Mouse (Mus musculus): ENCODE results near the gene Arhgap15. TPM values are rescaled to one million over a fixed set of nuclear protein-coding genes. Genes with fewer than 3 reads are reported as not detected.

The Arhgap15 gene
- total and polyA plus RNA-seq, 2 experiments: 0.12 to 2.4 TPM

DNA sequence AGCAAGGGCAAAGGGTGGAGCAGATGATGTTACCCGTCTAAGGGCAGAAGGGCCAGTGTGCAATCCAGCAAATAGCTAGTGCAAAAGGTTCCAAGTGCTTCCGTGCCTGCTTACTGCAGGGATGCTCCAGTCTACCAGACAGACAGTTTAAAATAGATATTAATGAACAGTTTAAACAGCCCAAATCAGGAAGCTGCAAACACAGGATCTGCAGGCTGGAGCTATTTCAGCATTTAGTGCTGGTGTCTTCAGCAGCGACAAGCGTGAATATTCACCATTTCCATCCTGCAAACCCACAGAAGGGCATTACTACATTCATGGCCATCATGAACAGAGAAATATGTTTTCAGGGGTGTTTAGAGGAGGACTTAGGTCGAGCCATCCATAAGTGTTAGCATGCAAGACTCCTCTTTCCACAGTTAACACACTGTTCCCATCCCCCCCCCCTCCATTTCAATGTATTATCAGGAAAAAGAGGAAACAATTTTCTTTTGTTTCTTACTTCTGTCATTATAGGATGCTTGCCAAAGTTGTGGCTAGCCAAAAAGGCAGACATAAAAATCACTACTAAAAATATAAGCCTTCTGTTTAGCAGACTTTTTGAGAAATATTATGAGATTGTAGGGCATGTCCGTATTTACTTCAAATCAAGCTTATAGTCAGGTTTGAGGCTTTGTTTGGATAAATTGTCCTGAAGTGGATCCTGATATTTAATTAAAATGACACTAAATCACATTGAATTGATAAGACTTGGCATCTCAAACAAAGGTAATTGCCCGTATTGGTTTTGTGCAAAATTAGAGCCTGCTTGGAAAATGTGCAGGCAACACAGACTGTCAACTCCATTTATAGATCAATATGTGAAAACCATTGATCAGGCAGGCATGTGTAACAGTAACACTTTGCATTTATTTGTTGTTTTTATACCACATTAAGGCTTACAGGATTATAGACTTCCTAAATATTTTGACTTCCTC is 35.4 kb downstream of the Arhgap15 start:
- TF ChIP-seq POLR2A (IDR thresholded peaks at IDR 0.05; ENCODE audit: extremely low read depth, insufficient read depth, low read length) (no peak), CTCF (IDR thresholded peaks at IDR 0.05; ENCODE audit: low read depth, low read length) (no peak)
- Histone ChIP-seq H3K4me3 (ENCODE audit: insufficient read depth, low read depth, low read length) (no peak overlapping the region), H3K36me3 (ENCODE audit: control insufficient read depth, insufficient read depth, low read length) (no peaks in the 10 kb centered on the region), H3K27ac (replicated peaks; ENCODE audit: insufficient read depth, low read depth, low read length) (no peak overlapping the region), H3K79me2 (ENCODE audit: control insufficient read depth, insufficient read depth, low read length) (no peaks in the 10 kb centered on the region), H3K9ac (ENCODE audit: low read depth, low read length) (no peak overlapping the region), H3K4me1 (ENCODE audit: control insufficient read depth, insufficient read depth, low read length) (no peaks in the 10 kb centered on the region), H3K27me3 (ENCODE audit: control insufficient read depth, insufficient read depth, low read length) (no peaks in the 10 kb centered on the region)
- WGBS: 54% methylated on average over 7 of the region's 7 CpGs
- no peak for DNase-seq (ENCODE audit: extremely low read depth, low read depth, low spot score)

DNA sequence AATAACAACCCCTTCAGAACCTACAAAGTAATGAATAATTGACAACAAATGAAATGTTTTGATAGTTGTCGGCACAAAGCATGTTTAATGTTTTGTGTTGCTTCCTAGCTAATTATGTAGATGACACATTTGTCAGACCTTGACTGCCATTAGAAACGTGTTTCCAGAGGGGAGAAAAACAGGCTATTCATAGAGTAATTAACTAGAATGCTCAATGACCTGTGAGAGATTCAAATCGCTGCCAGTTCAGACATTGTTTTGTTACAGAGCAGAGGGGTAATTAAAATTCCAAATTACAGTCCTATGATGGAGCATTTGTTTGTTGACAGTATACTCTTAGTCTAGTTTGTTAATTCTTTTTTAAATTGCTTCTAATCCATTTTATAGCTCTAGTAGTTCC is 37.5 kb downstream of the Arhgap15 start:
- WGBS: 69% methylated on average over 3 of the region's 3 CpGs
- no peaks in the 10 kb centered on the region for H3K4me1 ChIP-seq (ENCODE audit: control insufficient read depth, insufficient read depth, low read length)
- H3K9ac ChIP-seq (ENCODE audit: low read depth, low read length): no peak overlapping the region
- H3K4me3 ChIP-seq (ENCODE audit: insufficient read depth, low read depth, low read length): no peak overlapping the region
- H3K27ac ChIP-seq (replicated peaks; ENCODE audit: insufficient read depth, low read depth, low read length): no peak overlapping the region
- H3K27me3 ChIP-seq (ENCODE audit: control insufficient read depth, insufficient read depth, low read length): no peaks in the 10 kb centered on the region
- no peak for TF ChIP-seq POLR2A (IDR thresholded peaks at IDR 0.05; ENCODE audit: extremely low read depth, insufficient read depth, low read length)
- no peak for TF ChIP-seq CTCF (IDR thresholded peaks at IDR 0.05; ENCODE audit: low read depth, low read length)
- no peak for DNase-seq (ENCODE audit: extremely low read depth, low read depth, low spot score)
- H3K36me3 ChIP-seq (ENCODE audit: control insufficient read depth, insufficient read depth, low read length): no peaks in the 10 kb centered on the region
- no peaks in the 10 kb centered on the region for H3K79me2 ChIP-seq (ENCODE audit: control insufficient read depth, insufficient read depth, low read length)

DNA sequence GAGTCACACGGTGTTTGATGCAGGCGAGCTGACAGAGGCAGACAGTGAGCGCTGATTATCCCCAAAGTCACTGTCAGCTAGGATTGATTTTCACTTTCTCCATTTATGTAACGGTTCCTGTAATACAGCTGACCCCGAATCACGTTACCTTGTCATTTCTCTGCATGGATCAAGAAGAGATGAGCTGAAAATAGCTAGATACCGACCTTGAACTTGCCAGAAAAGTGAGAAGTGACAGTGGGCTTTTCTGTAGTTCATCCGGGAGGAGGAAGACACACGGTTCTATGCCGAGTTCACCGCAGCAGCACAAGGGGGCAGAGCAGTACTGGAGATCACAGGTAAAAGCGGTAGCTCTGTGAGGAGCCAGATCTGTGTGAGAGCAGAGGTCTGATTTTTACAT is 38.5 kb downstream of the Arhgap15 start:
- Histone ChIP-seq H3K4me1 (ENCODE audit: control insufficient read depth, insufficient read depth, low read length) (no peaks in the 10 kb centered on the region), H3K79me2 (ENCODE audit: control insufficient read depth, insufficient read depth, low read length) (no peaks in the 10 kb centered on the region), H3K27ac (replicated peaks; ENCODE audit: insufficient read depth, low read depth, low read length) (no peak overlapping the region), H3K27me3 (ENCODE audit: control insufficient read depth, insufficient read depth, low read length) (no peaks in the 10 kb centered on the region), H3K36me3 (ENCODE audit: control insufficient read depth, insufficient read depth, low read length) (no peaks in the 10 kb centered on the region), H3K9ac (ENCODE audit: low read depth, low read length) (no peak overlapping the region), H3K4me3 (ENCODE audit: insufficient read depth, low read depth, low read length) (no peak overlapping the region)
- DNase-seq (ENCODE audit: extremely low read depth, low read depth, low spot score): no peak
- WGBS: 46% methylated on average over 12 of the region's 12 CpGs
- TF ChIP-seq POLR2A (IDR thresholded peaks at IDR 0.05; ENCODE audit: extremely low read depth, insufficient read depth, low read length) (no peak), CTCF (IDR thresholded peaks at IDR 0.05; ENCODE audit: low read depth, low read length) (peak; percentile 59)

DNA sequence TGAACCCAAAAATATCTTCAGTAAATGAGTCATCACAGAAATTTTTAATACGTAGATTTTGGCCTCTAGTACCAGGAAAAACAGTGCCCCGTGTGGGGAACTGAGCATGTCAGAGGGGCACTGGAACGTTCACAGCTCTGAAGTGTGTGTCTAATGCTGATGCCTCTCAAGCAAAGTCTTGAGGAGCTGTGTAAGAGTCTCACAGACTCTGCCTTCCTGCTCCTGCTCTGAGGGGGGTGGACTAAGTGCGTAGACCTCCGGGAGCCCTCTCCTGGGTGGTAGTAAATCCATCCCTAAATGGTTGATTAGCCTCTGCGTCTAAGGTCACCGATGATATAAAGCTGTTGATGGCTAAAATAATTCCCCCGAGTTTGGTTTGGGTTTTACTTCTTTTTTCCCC is 39.9 kb downstream of the Arhgap15 start:
- no peak overlapping the region for H3K27ac ChIP-seq (replicated peaks; ENCODE audit: insufficient read depth, low read depth, low read length)
- no peak overlapping the region for H3K9ac ChIP-seq (ENCODE audit: low read depth, low read length)
- no peaks in the 10 kb centered on the region for H3K36me3 ChIP-seq (ENCODE audit: control insufficient read depth, insufficient read depth, low read length)
- no peaks in the 10 kb centered on the region for H3K79me2 ChIP-seq (ENCODE audit: control insufficient read depth, insufficient read depth, low read length)
- TF ChIP-seq CTCF (IDR thresholded peaks at IDR 0.05; ENCODE audit: low read depth, low read length): no peak
- no peak for TF ChIP-seq POLR2A (IDR thresholded peaks at IDR 0.05; ENCODE audit: extremely low read depth, insufficient read depth, low read length)
- WGBS: 81% methylated on average over 8 of the region's 8 CpGs
- H3K27me3 ChIP-seq (ENCODE audit: control insufficient read depth, insufficient read depth, low read length): no peaks in the 10 kb centered on the region
- H3K4me3 ChIP-seq (ENCODE audit: insufficient read depth, low read depth, low read length): no peak overlapping the region
- no peaks in the 10 kb centered on the region for H3K4me1 ChIP-seq (ENCODE audit: control insufficient read depth, insufficient read depth, low read length)
- DNase-seq (ENCODE audit: extremely low read depth, low read depth, low spot score): no peak

DNA sequence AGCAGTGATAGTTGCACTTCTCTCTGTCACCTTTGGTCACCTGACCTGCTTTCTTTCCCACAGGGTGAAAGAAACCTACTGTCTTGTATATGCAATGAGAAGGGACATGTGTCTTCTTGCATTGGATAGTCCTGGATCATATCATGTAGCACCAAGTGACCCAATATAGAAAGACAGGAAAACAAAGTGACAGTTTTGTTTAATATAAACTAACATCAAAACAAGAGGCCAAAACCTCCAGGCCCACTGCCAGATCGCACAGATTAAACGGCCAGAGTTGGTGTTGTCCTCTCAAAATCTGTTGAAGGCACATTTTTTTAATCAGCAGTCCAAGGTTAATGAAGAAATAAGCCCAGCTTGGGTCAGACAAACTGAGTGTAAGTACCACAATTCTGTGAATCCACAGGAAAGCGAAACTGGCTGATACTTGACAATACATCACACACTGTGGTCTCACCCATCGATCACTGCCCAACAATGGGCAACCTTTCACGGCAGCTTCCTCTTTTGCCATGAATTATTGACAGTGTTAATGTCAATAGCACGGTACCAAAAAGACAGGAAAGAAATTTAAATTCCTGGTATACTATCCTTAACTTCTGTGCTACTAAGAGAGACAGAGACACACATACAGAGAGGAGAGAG is 41.5 kb downstream of the Arhgap15 start:
- H3K36me3 ChIP-seq (ENCODE audit: control insufficient read depth, insufficient read depth, low read length): no peaks in the 10 kb centered on the region
- H3K27me3 ChIP-seq (ENCODE audit: control insufficient read depth, insufficient read depth, low read length): no peaks in the 10 kb centered on the region
- H3K27ac ChIP-seq (replicated peaks; ENCODE audit: insufficient read depth, low read depth, low read length): no peak overlapping the region
- H3K4me3 ChIP-seq (ENCODE audit: insufficient read depth, low read depth, low read length): no peak overlapping the region
- no peak for TF ChIP-seq CTCF (IDR thresholded peaks at IDR 0.05; ENCODE audit: low read depth, low read length)
- no peak for TF ChIP-seq POLR2A (IDR thresholded peaks at IDR 0.05; ENCODE audit: extremely low read depth, insufficient read depth, low read length)
- 74% methylated on average over 6 of the region's 6 CpGs for WGBS
- H3K79me2 ChIP-seq (ENCODE audit: control insufficient read depth, insufficient read depth, low read length): no peaks in the 10 kb centered on the region
- no peaks in the 10 kb centered on the region for H3K4me1 ChIP-seq (ENCODE audit: control insufficient read depth, insufficient read depth, low read length)
- H3K9ac ChIP-seq (ENCODE audit: low read depth, low read length): no peak overlapping the region
- DNase-seq (ENCODE audit: extremely low read depth, low read depth, low spot score): no peak
